In the genomic region with DNA sequence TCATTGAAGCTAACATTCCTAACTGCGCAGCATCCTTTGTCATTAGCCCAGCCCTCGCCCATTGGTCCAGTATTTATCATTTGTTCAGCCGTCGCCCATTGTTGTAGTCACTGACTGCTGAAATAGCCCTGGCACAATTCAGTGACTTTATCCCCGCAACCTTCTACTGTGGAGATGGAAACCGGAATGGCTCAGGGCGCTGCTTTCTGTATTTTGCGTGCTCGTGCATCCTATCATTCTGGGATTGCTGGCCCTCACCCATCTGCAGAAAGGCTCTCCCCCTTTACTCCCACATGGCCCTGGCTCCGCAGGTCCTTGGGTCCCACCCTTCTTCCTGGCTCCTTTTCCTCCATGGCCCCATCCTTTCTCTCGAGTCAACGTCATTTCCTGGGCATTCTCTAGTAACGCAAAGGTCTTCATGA, we compare ENCODE assay signal across 8 mouse cellular contexts. TPM values are rescaled to one million over a fixed set of nuclear protein-coding genes. Genes with fewer than 3 reads are reported as not detected.
A peak's percentile ranks its signal among the peaks of the same experiment; 100 is the strongest.
DNase-seq lines count a peak whose midpoint lies in the region; ATAC-seq and TF ChIP-seq lines count a peak whose summit lies in the region.

No protein-coding gene starts in this region.

- H3K9me3 ChIP-seq in heart, postnatal 0 days (replicated peaks; ENCODE audit: control insufficient read depth, low read length), result no peaks in the 10 kb centered on the region
- H3K9me3 ChIP-seq in liver, embryonic 15.5 days (replicated peaks), result no peaks in the 10 kb centered on the region
- H3K9me3 ChIP-seq in stomach, embryonic 14.5 days (ENCODE audit: control insufficient read depth, low read depth, low read length), result no peaks in the 10 kb centered on the region

- TF ChIP-seq CTCF in gastrocnemius, adult 2 months (IDR thresholded peaks at IDR 0.05), result no peak
- TF ChIP-seq CTCF in testis, adult 2 months (IDR thresholded peaks at IDR 0.05; ENCODE audit: control insufficient read depth, insufficient read depth, insufficient replicate concordance, low read depth, low read length), result no peak
- no peak for TF ChIP-seq CTCF in heart, postnatal 0 days (IDR thresholded peaks at IDR 0.05; ENCODE audit: low read depth)

- H3K36me3 ChIP-seq in testis, adult 2 months (ENCODE audit: control insufficient read depth, insufficient read depth, low read length), result no peaks in the 10 kb centered on the region
- H3K36me3 ChIP-seq in heart, postnatal 0 days (replicated peaks; ENCODE audit: control insufficient read depth, insufficient read depth, low read length), result no peaks in the 10 kb centered on the region
- H3K36me3 ChIP-seq in liver, embryonic 15.5 days (replicated peaks), result no peaks in the 10 kb centered on the region
- no peaks in the 10 kb centered on the region for H3K36me3 ChIP-seq in stomach, embryonic 14.5 days (ENCODE audit: control insufficient read depth, insufficient read depth, low read length)

- ATAC-seq in heart, postnatal 0 days (ENCODE audit: insufficient read depth, low read depth), result no peak
- ATAC-seq in liver, embryonic 15.5 days (ENCODE audit: insufficient read depth), result no peak
- no peak for ATAC-seq in stomach, embryonic 14.5 days (ENCODE audit: insufficient number of reproducible peaks, insufficient read depth, low FRiP score, low read depth)

- DNase-seq in gastrocnemius, adult 2 months, result no peak
- DNase-seq in gastrocnemius, postnatal 36 days, result no peak
- DNase-seq in testis, postnatal 10 days (ENCODE audit: low spot score), result no peak
- no peak for DNase-seq in heart, postnatal 0 days (ENCODE audit: low spot score)
- no peak for DNase-seq in gastrocnemius, adult 18-20 months (ENCODE audit: low spot score)

- H3K27me3 ChIP-seq in testis, adult 2 months (ENCODE audit: control insufficient read depth, insufficient read depth, low read length), result no peaks in the 10 kb centered on the region
- no peaks in the 10 kb centered on the region for H3K27me3 ChIP-seq in heart, postnatal 0 days (ENCODE audit: control insufficient read depth, insufficient read depth, low read length)
- peaks cover 12% of the 10 kb centered on the region for H3K27me3 ChIP-seq in liver, embryonic 15.5 days
- H3K27me3 ChIP-seq in stomach, embryonic 14.5 days (ENCODE audit: control insufficient read depth, insufficient read depth, low read length), result no peaks in the 10 kb centered on the region

- H3K4me3 ChIP-seq in gastrocnemius, adult 2 months, result peak overlapping the region; percentile 72
- H3K4me3 ChIP-seq in testis, adult 2 months (ENCODE audit: control insufficient read depth, low read depth, low read length), result peak overlapping the region; percentile 14
- peak overlapping the region; percentile 47 for H3K4me3 ChIP-seq in heart, postnatal 0 days (ENCODE audit: low read depth, low read length)
- H3K4me3 ChIP-seq in liver, embryonic 15.5 days (replicated peaks), result peak overlapping the region; percentile 60
- peak overlapping the region; percentile 58 for H3K4me3 ChIP-seq in stomach, embryonic 14.5 days (ENCODE audit: low read depth, low read length)

- intact Hi-C loops in gastrocnemius, adult 2 months (cut with DNase I), result no loop called here
- intact Hi-C loops in gastrocnemius, postnatal 36 days (cut with DNase I), result no loop called here

- no peak for TF ChIP-seq POLR2A in testis, adult 2 months (IDR thresholded peaks at IDR 0.05; ENCODE audit: control insufficient read depth, low read depth, low read length)

- TF ChIP-seq EP300 in heart, postnatal 0 days (IDR thresholded peaks at IDR 0.05; ENCODE audit: low read depth), result no peak

- H3K4me1 ChIP-seq in testis, adult 2 months (ENCODE audit: control insufficient read depth, insufficient read depth, low read length), result peaks cover 14% of the 10 kb centered on the region
- peaks cover 27% of the 10 kb centered on the region for H3K4me1 ChIP-seq in heart, postnatal 0 days (ENCODE audit: control insufficient read depth, insufficient read depth)
- peaks cover 34% of the 10 kb centered on the region for H3K4me1 ChIP-seq in liver, embryonic 15.5 days (replicated peaks)
- H3K4me1 ChIP-seq in stomach, embryonic 14.5 days (ENCODE audit: control insufficient read depth, insufficient read depth, low read length), result peaks cover 17% of the 10 kb centered on the region

- H3K9ac ChIP-seq in heart, postnatal 0 days (replicated peaks; ENCODE audit: low read depth, low read length), result 0 out of 2 replicates have a peak overlapping the region, but pooled peaks have one; percentile 32
- 0 out of 2 replicates have a peak overlapping the region, but pooled peaks have one; percentile 52 for H3K9ac ChIP-seq in liver, embryonic 15.5 days
- 0 out of 2 replicates have a peak overlapping the region, but pooled peaks have one; percentile 18 for H3K9ac ChIP-seq in stomach, embryonic 14.5 days (replicated peaks; ENCODE audit: low read depth, low read length)

- WGBS in heart, postnatal 0 days, result 18% methylated on average over 13 of the region's 13 CpGs
- 37% methylated on average over 13 of the region's 13 CpGs for WGBS in liver, embryonic 15.5 days (ENCODE audit: insufficient replicate concordance)
- WGBS in stomach, embryonic 14.5 days, result 13% methylated on average over 13 of the region's 13 CpGs

- peak overlapping the region; percentile 56 for H3K27ac ChIP-seq in gastrocnemius, adult 2 months
- H3K27ac ChIP-seq in testis, adult 2 months (ENCODE audit: control insufficient read depth, insufficient read depth, low read depth, low read length), result no peak overlapping the region
- H3K27ac ChIP-seq in heart, postnatal 0 days (ENCODE audit: low read depth), result no peak overlapping the region
- H3K27ac ChIP-seq in liver, embryonic 15.5 days (replicated peaks), result no peak overlapping the region
- H3K27ac ChIP-seq in stomach, embryonic 14.5 days (ENCODE audit: low read length), result 0 out of 2 replicates have a peak overlapping the region, but pooled peaks have one; percentile 21

- peak overlapping the region; percentile 77 for H3K4me2 ChIP-seq in heart, postnatal 0 days (ENCODE audit: low read depth, low read length)
- peak overlapping the region; percentile 97 for H3K4me2 ChIP-seq in liver, embryonic 15.5 days
- H3K4me2 ChIP-seq in stomach, embryonic 14.5 days (replicated peaks; ENCODE audit: low read depth, low read length), result peak overlapping the region; percentile 85

RNA-seq across cellular contexts. Expression of a gene that starts 0.6 kb away (rescaled TPM):
- under 1 TPM; 0.47 to 0.51 TPM for total RNA-seq in gastrocnemius, adult 2 months (2021)
- total RNA-seq in gastrocnemius, postnatal 36 days (2021), result under 1 TPM in 1 of 2 experiments, not detected in 1; 0.46 TPM
- 11.8 and 14.8 TPM in 2 replicates for polyA plus RNA-seq in testis, adult 2 months (2012; rRNA removed)
- total RNA-seq in heart, postnatal 0 days (2014; rRNA removed; ENCODE audit: low replicate concordance), result 3.8 TPM in 1 of 2 replicates, not detected in the other
- polyA plus RNA-seq in heart, postnatal 0 days (2015; fragmentation: Nextera tagmentation; extraction: Ambion mirVana), result 4.5 and 4.9 TPM in 2 replicates
- polyA plus RNA-seq in liver, embryonic 15.5 days (2015; fragmentation: Nextera tagmentation; extraction: Ambion mirVana), result 0.93 and 0.94 TPM in 2 replicates
- polyA plus RNA-seq in stomach, embryonic 14.5 days (2014; fragmentation: Nextera tagmentation; extraction: Ambion mirVana), result 29.0 and 31.0 TPM in 2 replicates
- not detected for total RNA-seq in gastrocnemius, adult 18-20 months (2021)

RNA-seq across cellular contexts. Expression of a gene that starts 3.8 kb away (rescaled TPM):
- total RNA-seq in gastrocnemius, adult 2 months (2021), result 100 to 1,000 TPM; 178 to 227 TPM
- 100 to 1,000 TPM; 153 to 189 TPM for total RNA-seq in gastrocnemius, postnatal 36 days (2021)
- polyA plus RNA-seq in testis, adult 2 months (2012; rRNA removed), result 259 and 286 TPM in 2 replicates
- 72.8 and 85.9 TPM in 2 replicates for total RNA-seq in heart, postnatal 0 days (2014; rRNA removed; ENCODE audit: low replicate concordance)
- 184 and 196 TPM in 2 replicates for polyA plus RNA-seq in heart, postnatal 0 days (2015; fragmentation: Nextera tagmentation; extraction: Ambion mirVana)
- polyA plus RNA-seq in liver, embryonic 15.5 days (2015; fragmentation: Nextera tagmentation; extraction: Ambion mirVana), result 167 and 170 TPM in 2 replicates
- polyA plus RNA-seq in stomach, embryonic 14.5 days (2014; fragmentation: Nextera tagmentation; extraction: Ambion mirVana), result 513 and 521 TPM in 2 replicates
- total RNA-seq in gastrocnemius, adult 18-20 months (2021), result 100 to 1,000 TPM; 145 to 160 TPM

RNA-seq across cellular contexts. Expression of a gene that starts 15.1 kb away (rescaled TPM):
- total RNA-seq in gastrocnemius, adult 2 months (2021), result 10 to 100 TPM; 43.3 to 50.4 TPM
- 10 to 100 TPM; 34.3 to 38.0 TPM for total RNA-seq in gastrocnemius, postnatal 36 days (2021)
- polyA plus RNA-seq in testis, adult 2 months (2012; rRNA removed), result 155 and 178 TPM in 2 replicates
- 54.5 and 72.2 TPM in 2 replicates for total RNA-seq in heart, postnatal 0 days (2014; rRNA removed; ENCODE audit: low replicate concordance)
- polyA plus RNA-seq in heart, postnatal 0 days (2015; fragmentation: Nextera tagmentation; extraction: Ambion mirVana), result 32.4 and 34.8 TPM in 2 replicates
- polyA plus RNA-seq in liver, embryonic 15.5 days (2015; fragmentation: Nextera tagmentation; extraction: Ambion mirVana), result 9.4 and 12.1 TPM in 2 replicates
- polyA plus RNA-seq in stomach, embryonic 14.5 days (2014; fragmentation: Nextera tagmentation; extraction: Ambion mirVana), result 54.3 and 57.3 TPM in 2 replicates
- 10 to 100 TPM; 50.0 to 59.2 TPM for total RNA-seq in gastrocnemius, adult 18-20 months (2021)

RNA-seq across cellular contexts. Expression of a gene that starts 40.9 kb away (rescaled TPM):
- total RNA-seq in gastrocnemius, adult 2 months (2021), result not detected
- not detected for total RNA-seq in gastrocnemius, postnatal 36 days (2021)
- polyA plus RNA-seq in testis, adult 2 months (2012; rRNA removed), result 0.80 and 0.97 TPM in 2 replicates
- 0.97 TPM in 1 of 2 replicates, not detected in the other for total RNA-seq in heart, postnatal 0 days (2014; rRNA removed; ENCODE audit: low replicate concordance)
- not detected in 2 replicates for polyA plus RNA-seq in heart, postnatal 0 days (2015; fragmentation: Nextera tagmentation; extraction: Ambion mirVana)
- not detected in 2 replicates for polyA plus RNA-seq in liver, embryonic 15.5 days (2015; fragmentation: Nextera tagmentation; extraction: Ambion mirVana)
- polyA plus RNA-seq in stomach, embryonic 14.5 days (2014; fragmentation: Nextera tagmentation; extraction: Ambion mirVana), result 0.45 and 0.69 TPM in 2 replicates
- total RNA-seq in gastrocnemius, adult 18-20 months (2021), result not detected

RNA-seq across cellular contexts. Expression of a gene that starts 42.4 kb away (rescaled TPM):
- 100 to 1,000 TPM; 296 to 351 TPM for total RNA-seq in gastrocnemius, adult 2 months (2021)
- 100 to 1,000 TPM; 270 to 297 TPM for total RNA-seq in gastrocnemius, postnatal 36 days (2021)
- polyA plus RNA-seq in testis, adult 2 months (2012; rRNA removed), result 1,587 and 1,813 TPM in 2 replicates
- 767 and 972 TPM in 2 replicates for total RNA-seq in heart, postnatal 0 days (2014; rRNA removed; ENCODE audit: low replicate concordance)
- polyA plus RNA-seq in heart, postnatal 0 days (2015; fragmentation: Nextera tagmentation; extraction: Ambion mirVana), result 1,036 and 1,119 TPM in 2 replicates
- 388 and 452 TPM in 2 replicates for polyA plus RNA-seq in liver, embryonic 15.5 days (2015; fragmentation: Nextera tagmentation; extraction: Ambion mirVana)
- polyA plus RNA-seq in stomach, embryonic 14.5 days (2014; fragmentation: Nextera tagmentation; extraction: Ambion mirVana), result 1,042 and 1,209 TPM in 2 replicates
- total RNA-seq in gastrocnemius, adult 18-20 months (2021), result 100 to 1,000 TPM; 394 to 418 TPM

Comparison
In these comparisons a context has a peak if more than half of its experiments do, and no peak if none do; other contexts are left out.
1. H3K27ac ChIP-seq: peak in gastrocnemius, adult 2 months (single experiment) and stomach, embryonic 14.5 days (single experiment); none in testis, adult 2 months (single experiment), heart, postnatal 0 days (single experiment) and liver, embryonic 15.5 days (single experiment).
2. H3K4me3 ChIP-seq: peak in every context shown above with its lines; median percentile 72 in gastrocnemius, adult 2 months; 60 in liver, embryonic 15.5 days; 58 in stomach, embryonic 14.5 days; 47 in heart, postnatal 0 days; 14 in testis, adult 2 months.
3. Peak in every context shown above with its lines, with median percentiles within 50 percentile points of each other: H3K4me2 ChIP-seq and H3K9ac ChIP-seq.